Mouse (Mus musculus) inflammation-experienced regulatory T-cells (primary cell): ENCODE measurements around the gene Eif4a2. TPM values are rescaled to one million over a fixed set of nuclear protein-coding genes. Genes with fewer than 3 reads are reported as not detected.

Experiments used
- polyA plus RNA-seq, 2 experiments: library from polyadenylated mRNA; unstranded; fragments of 100-300 nt; shearing (Covaris generic); gene quantifications; one replicate each; pipeline ENCODE4 v1.2.1; 2017

Eif4a2 gene
- polyA plus RNA-seq = 100 to 1,000 TPM; 276 to 355 TPM

GRCm38 (mm10) chr16:23107231-23107942, at the start of gene Eif4a2:
TSS of gene Eif4a2 (plus strand) at chr16:23107444.

GRCm38 (mm10) chr16:23057668-23058447, 49.4 kb upstream of the Eif4a2 start, which contains the start of gene Kng1:
TSS of gene Kng1 (plus strand) at chr16:23057865.

GRCm38 (mm10) chr16:23127673-23128375, 20.6 kb downstream of the Eif4a2 start, which contains the start of gene Rfc4:
TSS of gene Rfc4 (minus strand) at chr16:23127737.

GRCm38 (mm10) chr16:23146280-23146679, 39.0 kb downstream of the Eif4a2 start, which contains the start of gene Adipoq:
TSS of gene Adipoq (plus strand) at chr16:23146536.

Other genes with a start within 250 kb of the Eif4a2 start
- gene Tbccd1, start 249.8 kb upstream of the Eif4a2 start, polyA plus RNA-seq = 10 to 100 TPM; 16.3 to 19.0 TPM
- 100 to 1,000 TPM; 115 to 118 TPM for gene Dnajb11, start 249.6 kb upstream of the Eif4a2 start, polyA plus RNA-seq
- under 1 TPM in 1 of 2 experiments, not detected in 1; 0.34 TPM for gene Ahsg, start 216.2 kb upstream of the Eif4a2 start, polyA plus RNA-seq
- gene Fetub, start 189.1 kb upstream of the Eif4a2 start, polyA plus RNA-seq = under 1 TPM in 1 of 2 experiments, not detected in 1; 0.75 TPM
- gene Hrg, start 156.4 kb upstream of the Eif4a2 start, polyA plus RNA-seq = not detected
- gene Kng2, start 78.0 kb upstream of the Eif4a2 start, polyA plus RNA-seq = not detected
- under 1 TPM in 1 of 2 experiments, not detected in 1; 0.59 TPM for gene Kng1, start 49.6 kb upstream of the Eif4a2 start, polyA plus RNA-seq
- 10 to 100 TPM; 20.9 to 34.4 TPM for gene Rfc4, start 20.3 kb downstream of the Eif4a2 start, polyA plus RNA-seq
- under 1 TPM in 1 of 2 experiments, not detected in 1; 0.88 TPM for gene Adipoq, start 39.1 kb downstream of the Eif4a2 start, polyA plus RNA-seq
- 10 to 100 TPM; 74.7 to 85.6 TPM for gene St6gal1, start 117.3 kb downstream of the Eif4a2 start, polyA plus RNA-seq